Mouse (Mus musculus) kidney, postnatal 0 days (tissue): Measurements from ENCODE around the gene Scrn1. TPM values are rescaled to one million over a fixed set of nuclear protein-coding genes. Genes with fewer than 3 reads are reported as not detected.

ENCODE experiments used
- ATAC-seq: fragments of 200-750 bp; cut with Nextera tagmentation; replicated peaks from 2 replicates; pipeline ENCODE4 v1.8.0; 2017; ENCODE audit warnings: low read depth, moderate number of reproducible peaks, moderate TSS enrichment, moderate library complexity; ENCODE audit not compliant: low FRiP score
- DNase-seq: peaks from one replicate; pipeline ENCODE4 v3.0.0-alpha.2; 2016; ENCODE audit warnings: low spot score
- H3K27ac ChIP-seq: fragments of 300-500 bp; sonication (generic); 2 replicates; pipeline ENCODE4 v1.5.1; 2014; ENCODE audit warnings: mild to moderate bottlenecking
- H3K27me3 ChIP-seq: fragments of 300-500 bp; sonication (generic); 2 replicates; pipeline ENCODE4 v1.6.1; 2014; ENCODE audit warnings: low read length, mixed read lengths; ENCODE audit not compliant: insufficient read depth
- H3K36me3 ChIP-seq: fragments of 300-500 bp; sonication (generic); 2 replicates; pipeline ENCODE4 v1.6.1; 2014; ENCODE audit warnings: low read length, mixed read lengths; ENCODE audit not compliant: insufficient read depth
- H3K4me1 ChIP-seq: fragments of 300-500 bp; sonication (generic); replicated peaks from 2 replicates; pipeline ENCODE4 v1.6.1; 2014; ENCODE audit warnings: antibody characterized with exemption, low read length, mixed read lengths; ENCODE audit not compliant: insufficient read depth
- H3K4me2 ChIP-seq: fragments of 300-500 bp; sonication (generic); 2 replicates; pipeline ENCODE4 v1.6.1; 2014; ENCODE audit warnings: mild to moderate bottlenecking, low read length, moderate library complexity, mixed read lengths
- H3K4me3 ChIP-seq: fragments of 300-500 bp; sonication (generic); replicated peaks from 2 replicates; pipeline ENCODE4 v1.5.1; 2014; ENCODE audit warnings: low read depth, low read length
- H3K9ac ChIP-seq: fragments of 300-500 bp; sonication (generic); 2 replicates; pipeline ENCODE4 v1.6.1; 2014; ENCODE audit warnings: low read depth, low read length
- H3K9me3 ChIP-seq: fragments of 300-500 bp; sonication (generic); replicated peaks from 2 replicates; pipeline ENCODE4 v1.6.1; 2016; ENCODE audit warnings: low read length, inconsistent platforms, mixed read lengths
- CTCF ChIP-seq: IDR thresholded peaks from 2 replicates; pipeline ENCODE4 v1.5.1; 2016; ENCODE audit warnings: antibody characterized with exemption, low read depth, mild to moderate bottlenecking, moderate library complexity
- WGBS: fragments of 180-500 bp; shearing (Covaris S2); extraction: QIAGEN DNeasy Blood & Tissue Kit; methylation state at CpG from one replicate; pipeline ENCODE4 v1.1.7; 2014; 5-methylcytosine and 5-hydroxymethylcytosine counted together
- polyA plus RNA-seq: library from polyadenylated mRNA; unstranded; fragments of >200 nt; fragmentation: Nextera tagmentation; extraction: Ambion mirVana; gene quantifications from 2 replicates; pipeline ENCODE4 v1.2.1, GENCODE M21; 2015

Scrn1 gene
- polyA plus RNA-seq, 1 experiment from 2014 or later: 7.0 TPM

DNA sequence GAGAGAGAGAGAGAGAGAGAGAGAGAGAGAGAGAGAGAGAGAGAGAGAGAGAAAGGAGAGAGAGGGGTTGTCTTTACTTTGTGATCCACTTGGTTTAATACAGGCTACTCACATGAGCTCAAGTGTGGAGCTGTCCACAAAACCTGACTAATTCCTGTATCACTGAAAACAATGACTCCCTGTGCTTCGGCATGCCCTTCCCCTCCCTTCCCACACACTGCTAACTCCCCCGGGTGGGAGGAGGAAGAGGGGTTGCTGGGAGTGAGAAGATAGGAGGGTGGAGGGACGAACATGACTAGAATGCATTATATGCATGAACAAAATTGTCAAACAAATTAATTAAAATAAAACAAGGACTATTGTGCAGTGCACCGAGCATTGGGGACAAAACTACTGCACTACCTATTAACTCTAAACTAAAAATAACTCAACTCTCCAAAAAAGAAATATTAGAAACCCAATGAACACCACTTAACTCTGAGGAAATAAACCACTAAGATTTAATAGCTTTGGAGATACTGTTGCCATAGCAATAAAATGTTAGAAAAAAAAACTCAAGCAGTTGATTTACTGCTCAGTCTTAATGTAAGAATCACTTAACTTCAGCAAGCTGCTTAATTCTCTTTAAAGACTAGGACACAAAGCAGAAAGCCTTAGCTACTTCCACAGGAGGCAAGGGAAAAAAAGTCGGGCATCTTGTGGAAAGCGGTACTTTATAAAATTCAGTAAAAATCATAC is 7.1 kb upstream of the Scrn1 start:
- DNase-seq (peak; percentile 82), ATAC-seq (peak; percentile 66)
- Histone ChIP-seq H3K4me3 (no peak overlapping the region), H3K9me3 (no peaks in the 10 kb centered on the region), H3K27ac (0 out of 2 replicates have a peak overlapping the region, but pooled peaks have one; percentile 4), H3K27me3 (no peaks in the 10 kb centered on the region), H3K4me2 (peak overlapping the region; percentile 14; the same call in 1 of the 2 replicates), H3K36me3 (no peaks in the 10 kb centered on the region), H3K4me1 (0 out of 2 replicates have a peak, but pooled peaks cover 2% of the 10 kb centered on the region), H3K9ac (no peak overlapping the region)
- no peak for TF ChIP-seq CTCF
- WGBS: 15% methylated on average over 6 of the region's 6 CpGs

DNA sequence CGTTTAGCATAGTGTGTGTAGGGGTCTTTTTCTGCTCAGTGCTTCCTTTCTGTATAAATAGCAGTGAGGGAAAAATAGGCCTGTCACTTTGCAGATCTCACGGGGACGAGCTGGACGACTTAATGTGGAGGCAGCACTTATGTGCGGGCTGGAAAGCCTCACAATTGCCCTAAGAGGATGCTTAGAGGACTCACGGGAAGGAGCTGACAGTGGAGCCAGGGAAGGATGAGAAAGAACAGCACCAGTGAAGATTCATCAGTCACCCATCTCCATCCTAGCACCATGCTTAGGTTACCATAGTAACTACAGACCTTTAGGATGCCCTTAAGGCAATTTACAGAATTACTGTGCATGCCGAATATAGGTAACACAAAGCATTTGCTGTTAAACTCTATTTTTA is 3.5 kb upstream of the Scrn1 start:
- Histone ChIP-seq H3K4me1 (peaks cover 10% of the 10 kb centered on the region; the same call in 1 of the 2 replicates), H3K27ac (no peak overlapping the region), H3K27me3 (no peaks in the 10 kb centered on the region), H3K36me3 (no peaks in the 10 kb centered on the region), H3K9ac (no peak overlapping the region), H3K4me3 (no peak overlapping the region), H3K9me3 (no peaks in the 10 kb centered on the region), H3K4me2 (no peak overlapping the region)
- WGBS: 39% methylated on average over 7 of the region's 7 CpGs
- DNase-seq (no peak), ATAC-seq (no peak)
- no peak for TF ChIP-seq CTCF

DNA sequence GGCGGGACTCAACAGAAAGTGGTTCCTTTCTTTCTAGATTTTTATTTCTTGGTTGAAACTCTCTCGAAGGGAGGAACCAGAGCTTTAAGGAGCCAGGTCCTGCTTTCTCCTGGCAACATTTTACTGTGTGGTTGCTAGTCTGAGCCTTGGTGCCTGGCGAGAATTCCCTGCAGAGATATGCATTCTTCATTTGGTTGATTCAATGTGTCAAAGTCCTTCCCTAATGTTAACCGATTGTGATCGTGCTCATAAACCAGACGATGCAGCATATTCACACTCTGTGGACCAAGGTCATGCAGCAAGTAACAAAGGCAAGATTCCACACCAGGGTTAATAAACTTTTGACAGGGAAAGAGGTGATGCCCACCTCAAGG is 244 bp upstream of the Scrn1 start:
- H3K27ac ChIP-seq: no peak overlapping the region; the same call in 1 of the 2 replicates
- peak overlapping the region; percentile 46 for H3K4me3 ChIP-seq
- ATAC-seq: no peak; the same call in 1 of the 2 replicates
- no peak for TF ChIP-seq CTCF
- no peaks in the 10 kb centered on the region for H3K9me3 ChIP-seq
- no peaks in the 10 kb centered on the region for H3K27me3 ChIP-seq
- no peaks in the 10 kb centered on the region for H3K36me3 ChIP-seq
- H3K9ac ChIP-seq: peak overlapping the region; percentile 57; the same call in 1 of the 2 replicates
- H3K4me2 ChIP-seq: peak overlapping the region; percentile 87
- DNase-seq: no peak
- 10% methylated on average over 6 of the region's 6 CpGs for WGBS
- H3K4me1 ChIP-seq: peaks cover 8% of the 10 kb centered on the region; the same call in 1 of the 2 replicates

- no peak overlapping the region for H3K9ac ChIP-seq
- H3K27ac ChIP-seq: no peak overlapping the region
- no peak overlapping the region for H3K4me2 ChIP-seq
- H3K27me3 ChIP-seq: no peaks in the 10 kb centered on the region
- no peak for DNase-seq
- ATAC-seq: no peak
- H3K4me1 ChIP-seq: peaks cover 8% of the 10 kb centered on the region; the same call in 1 of the 2 replicates
- no peaks in the 10 kb centered on the region for H3K36me3 ChIP-seq
- no peak for TF ChIP-seq CTCF
- WGBS: 58% methylated on average over 3 of the region's 3 CpGs
- H3K9me3 ChIP-seq: no peaks in the 10 kb centered on the region
- H3K4me3 ChIP-seq: no peak overlapping the region
These were observed 1.3 kb downstream of the Scrn1 start for GRCm38 (mm10) chr6:54565012-54565411.

GRCm38 (mm10) chr6:54564506-54564991 is 1.7 kb downstream of the Scrn1 start:
- Histone ChIP-seq H3K9ac (no peak overlapping the region), H3K27me3 (no peaks in the 10 kb centered on the region), H3K4me1 (peaks cover 8% of the 10 kb centered on the region; the same call in 1 of the 2 replicates), H3K36me3 (no peaks in the 10 kb centered on the region), H3K4me2 (no peak overlapping the region), H3K27ac (no peak overlapping the region), H3K9me3 (no peaks in the 10 kb centered on the region), H3K4me3 (no peak overlapping the region)
- DNase-seq: no peak
- no peak for ATAC-seq
- WGBS: 83% methylated on average over 9 of the region's 9 CpGs
- no peak for TF ChIP-seq CTCF

DNA sequence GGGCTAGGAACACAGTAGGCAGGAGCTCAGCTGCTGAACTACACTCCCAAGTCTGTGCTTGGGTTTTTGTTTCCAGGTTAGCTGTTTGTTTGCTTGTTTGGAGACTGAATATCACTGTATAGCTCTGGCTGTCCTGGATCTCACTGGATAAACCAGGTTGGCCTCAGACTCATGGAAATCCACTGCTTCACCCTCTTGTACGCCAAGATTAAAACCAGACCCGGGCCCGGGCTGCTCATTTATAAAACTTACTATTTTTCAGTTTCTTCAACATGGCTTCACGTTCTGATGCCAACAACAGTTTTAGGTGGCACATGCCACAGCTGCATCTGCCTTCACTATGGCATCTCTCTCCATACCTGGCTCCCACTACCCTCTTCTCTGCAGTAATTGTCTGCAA is 2.7 kb downstream of the Scrn1 start:
- no peak overlapping the region for H3K4me3 ChIP-seq
- ATAC-seq (no peak), DNase-seq (no peak)
- WGBS: 93% methylated on average over 4 of the region's 4 CpGs
- no peaks in the 10 kb centered on the region for H3K27me3 ChIP-seq
- H3K9me3 ChIP-seq: no peaks in the 10 kb centered on the region
- no peaks in the 10 kb centered on the region for H3K36me3 ChIP-seq
- no peak overlapping the region for H3K4me2 ChIP-seq
- peaks cover 8% of the 10 kb centered on the region; the same call in 1 of the 2 replicates for H3K4me1 ChIP-seq
- H3K9ac ChIP-seq: no peak overlapping the region
- TF ChIP-seq CTCF: no peak
- no peak overlapping the region for H3K27ac ChIP-seq
